Mouse (Mus musculus) heart, embryonic 14.5 days (tissue): ENCODE results near the gene Enkur. TPM values are rescaled to one million over a fixed set of nuclear protein-coding genes. Genes with fewer than 3 reads are reported as not detected.

Experiments
- ATAC-seq: fragments of 200-750 bp; cut with Nextera tagmentation; 2 replicates; pipeline ENCODE4 v1.8.0; 2017; ENCODE audit warnings: low read depth, moderate TSS enrichment; ENCODE audit not compliant: insufficient number of reproducible peaks, insufficient read depth, low FRiP score
- H3K27ac ChIP-seq, 2 experiments: fragments of 200-500 bp in 1 of 2; fragments of 300-500 bp in 1 of 2; sonication (generic) in 1 of 2; replicated peaks in 1 of 2; 2 replicates each; pipeline ENCODE4 v1.5.1; 2012 to 2014; ENCODE audit warnings: low read depth in 2 of 2, low read length in 2 of 2, control low read depth in 1 of 2, mild to moderate bottlenecking in 1 of 2, mixed read lengths in 1 of 2; ENCODE audit not compliant: control insufficient read depth in 1 of 2, insufficient read depth in 1 of 2
- H3K27me3 ChIP-seq: fragments of 300-500 bp; sonication (generic); 2 replicates; pipeline ENCODE4 v1.6.1; 2014; ENCODE audit warnings: mild to moderate bottlenecking, low read length, control low read depth; ENCODE audit not compliant: control insufficient read depth, insufficient read depth
- H3K36me3 ChIP-seq: fragments of 300-500 bp; sonication (generic); 2 replicates; pipeline ENCODE4 v1.6.1; 2014; ENCODE audit warnings: mild to moderate bottlenecking, control low read depth, low read length, mixed read lengths; ENCODE audit not compliant: control insufficient read depth, insufficient read depth
- H3K4me1 ChIP-seq, 2 experiments: fragments of 200-500 bp in 1 of 2; fragments of 300-500 bp in 1 of 2; sonication (generic) in 1 of 2; 2 replicates each; pipeline ENCODE4 v1.6.1; 2012 to 2014; ENCODE audit warnings: low read length in 2 of 2, control low read depth in 1 of 2, mixed read lengths in 1 of 2; ENCODE audit not compliant: control insufficient read depth in 2 of 2, insufficient read depth in 2 of 2
- H3K4me2 ChIP-seq: fragments of 300-500 bp; sonication (generic); 2 replicates; pipeline ENCODE4 v1.6.1; 2014; ENCODE audit warnings: mild to moderate bottlenecking, low read length
- H3K4me3 ChIP-seq, 2 experiments: fragments of 200-500 bp in 1 of 2; fragments of 300-500 bp in 1 of 2; sonication (generic) in 1 of 2; 2 replicates each; pipeline ENCODE4 v1.5.1; 2012 to 2014; ENCODE audit warnings: low read length in 2 of 2, mild to moderate bottlenecking in 2 of 2, control low read depth in 1 of 2, low read depth in 1 of 2, moderate library complexity in 1 of 2; ENCODE audit not compliant: control insufficient read depth in 1 of 2, insufficient read depth in 1 of 2
- H3K9ac ChIP-seq: fragments of 300-500 bp; sonication (generic); 2 replicates; pipeline ENCODE4 v1.6.1; 2014; ENCODE audit warnings: mild to moderate bottlenecking, low read length
- H3K9me3 ChIP-seq: fragments of 300-500 bp; sonication (generic); 2 replicates; pipeline ENCODE4 v1.6.1; 2016; ENCODE audit warnings: low read length, control low read depth; ENCODE audit not compliant: control insufficient read depth
- WGBS: fragments of 180-500 bp; shearing (Covaris S2); extraction: QIAGEN DNeasy Blood & Tissue Kit; methylation state at CpG from one replicate; pipeline ENCODE4 v1.1.7; 2014; 5-methylcytosine and 5-hydroxymethylcytosine counted together
- polyA plus RNA-seq: library from polyadenylated mRNA; unstranded; fragments of >200 nt; fragmentation: Nextera tagmentation; extraction: Ambion mirVana; gene quantifications from 2 replicates; pipeline ENCODE4 v1.2.1, GENCODE M21; 2014

Gene Enkur
- polyA plus RNA-seq, 1 experiment from 2014 or later, result 2.1 TPM

GRCm38 (mm10) chr2:21146486-21146885, 58.7 kb downstream of the Enkur start:
- Histone ChIP-seq H3K4me3 (no peak overlapping the region), H3K9me3 (no peaks in the 10 kb centered on the region), H3K4me1 (peaks cover 0 to 7% of the 10 kb centered on the region in 2 experiments; a peak in 1 of 4 replicates), H3K36me3 (no peaks in the 10 kb centered on the region), H3K4me2 (no peak overlapping the region), H3K9ac (no peak overlapping the region), H3K27me3 (no peaks in the 10 kb centered on the region), H3K27ac (no peak overlapping the region)
- 71% methylated on average over 6 of the region's 6 CpGs for WGBS
- no peak for ATAC-seq

GRCm38 (mm10) chr2:21142616-21143015, 62.5 kb downstream of the Enkur start:
- 8% methylated on average over 2 of the region's 2 CpGs for WGBS
- no peak for ATAC-seq

DNA sequence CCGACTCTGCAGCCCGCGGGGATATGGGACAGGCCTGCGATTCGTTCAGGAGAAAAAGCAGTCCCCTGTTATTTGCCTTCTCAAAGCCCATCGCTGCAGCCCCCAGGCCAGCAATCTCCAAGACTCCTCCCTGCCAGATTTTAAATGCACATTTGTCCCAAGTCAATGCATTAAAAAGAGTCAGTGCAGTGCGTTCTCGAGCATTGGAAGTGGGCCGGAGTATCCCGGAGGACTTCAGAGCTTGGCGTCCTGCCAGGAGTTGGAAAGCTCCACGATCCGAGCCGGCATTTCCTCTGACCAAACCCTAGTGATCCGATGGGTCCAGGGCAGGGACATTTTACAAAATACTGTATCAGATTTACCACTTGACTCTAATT, 63.0 kb downstream of the Enkur start:
- Histone ChIP-seq H3K4me3 (peak overlapping the region; percentile 50 to 56), H3K27ac (peak overlapping the region in 1 of 2 experiments; percentile 58; a peak in 1 of 4 replicates), H3K9me3 (no peaks in the 10 kb centered on the region), H3K4me2 (peak overlapping the region; percentile 98), H3K27me3 (no peaks in the 10 kb centered on the region), H3K9ac (peak overlapping the region; percentile 71), H3K36me3 (no peaks in the 10 kb centered on the region), H3K4me1 (peaks cover 0 to 7% of the 10 kb centered on the region in 2 experiments; a peak in 1 of 4 replicates)
- 1% methylated on average over 15 of the region's 15 CpGs for WGBS
- peak; percentile 48; the same call in 1 of the 2 replicates for ATAC-seq

More at GRCm38 (mm10) chr2:21142616-21143015, 62.5 kb downstream of the Enkur start:
- Histone ChIP-seq H3K27me3 (no peaks in the 10 kb centered on the region), H3K4me3 (peak overlapping the region in 1 of 2 experiments; percentile 50; a peak in 2 of 4 replicates), H3K36me3 (no peaks in the 10 kb centered on the region), H3K4me1 (peaks cover 0 to 7% of the 10 kb centered on the region in 2 experiments; a peak in 1 of 4 replicates), H3K27ac (no peak overlapping the region), H3K4me2 (peak overlapping the region; percentile 98), H3K9ac (peak overlapping the region; percentile 71), H3K9me3 (no peaks in the 10 kb centered on the region)

DNA sequence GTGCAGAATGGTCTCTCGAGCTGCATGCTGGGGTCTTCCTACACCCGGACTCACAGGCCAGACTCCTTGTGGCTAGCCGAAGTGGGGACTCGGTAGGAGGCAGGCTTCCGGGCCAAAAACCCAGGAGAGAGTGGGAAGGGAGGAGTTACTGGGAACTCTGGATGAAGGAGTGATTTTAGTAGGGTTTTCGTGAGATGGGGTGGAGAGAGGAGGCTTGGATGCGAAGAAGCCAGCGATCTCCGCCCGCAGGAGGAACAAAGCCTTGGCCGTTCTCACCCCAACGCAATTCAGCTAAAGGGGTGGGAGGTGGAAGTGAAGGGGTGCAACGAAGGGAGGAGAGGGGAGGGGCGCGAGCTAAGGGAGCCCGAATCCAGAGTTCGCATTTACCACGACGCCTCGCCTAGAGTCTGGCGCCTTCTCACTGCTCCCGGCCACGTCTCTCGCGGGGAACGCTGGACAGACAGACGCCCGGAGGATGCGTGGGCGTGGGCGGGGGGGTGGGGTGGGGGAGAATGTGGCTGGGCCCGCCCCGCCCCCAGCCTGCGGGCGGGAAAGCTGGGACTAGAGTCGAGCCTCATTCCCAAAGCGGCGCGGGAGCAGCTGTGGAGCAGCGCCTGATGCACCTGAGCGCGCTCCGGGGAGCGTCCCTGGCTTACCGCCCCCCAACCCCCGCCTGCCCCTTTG, 63.5 kb downstream of the Enkur start:
- peak overlapping the region; percentile 71 for H3K9ac ChIP-seq
- WGBS, result under 1% methylated on average over 40 of the region's 46 CpGs
- H3K4me1 ChIP-seq, result peaks cover 0 to 7% of the 10 kb centered on the region in 2 experiments; a peak in 1 of 4 replicates
- H3K4me2 ChIP-seq, result peak overlapping the region; percentile 98
- peak overlapping the region; percentile 3 to 58; a peak in 2 of 4 replicates for H3K27ac ChIP-seq
- H3K9me3 ChIP-seq, result no peaks in the 10 kb centered on the region
- ATAC-seq, result peak; percentile 60
- H3K27me3 ChIP-seq, result no peaks in the 10 kb centered on the region
- H3K4me3 ChIP-seq, result peak overlapping the region; percentile 50 to 56
- H3K36me3 ChIP-seq, result no peaks in the 10 kb centered on the region

- no peak for ATAC-seq
- 10% methylated on average over 7 of the region's 7 CpGs for WGBS
- H3K36me3 ChIP-seq, result no peaks in the 10 kb centered on the region
- H3K4me1 ChIP-seq, result peaks cover 0 to 7% of the 10 kb centered on the region in 2 experiments; a peak in 1 of 4 replicates
- peak overlapping the region; percentile 71 for H3K9ac ChIP-seq
- no peaks in the 10 kb centered on the region for H3K9me3 ChIP-seq
- peak overlapping the region; percentile 50 to 56 for H3K4me3 ChIP-seq
- H3K27me3 ChIP-seq, result no peaks in the 10 kb centered on the region
- H3K4me2 ChIP-seq, result peak overlapping the region; percentile 98
- peak overlapping the region; percentile 3 to 58; a peak in 2 of 4 replicates for H3K27ac ChIP-seq
These were observed 64.0 kb downstream of the Enkur start for GRCm38 (mm10) chr2:21141189-21141519.

Other genes starting within 250 kb of the Enkur start
- 27.4 and 28.0 TPM in 2 replicates for gene Arhgap21, start 236.5 kb downstream of the Enkur start, polyA plus RNA-seq
- 5.9 and 8.5 TPM in 2 replicates for gene Thnsl1, start 359 bp upstream of the Enkur start, polyA plus RNA-seq
- gene Gpr158, start 162.2 kb upstream of the Enkur start, polyA plus RNA-seq, result 0.14 TPM in 1 of 2 replicates, not detected in the other